Mouse (Mus musculus) liver, embryonic 15.5 days (tissue): Measurements from ENCODE around the gene Armcx1. TPM values are rescaled to one million over a fixed set of nuclear protein-coding genes. Genes with fewer than 3 reads are reported as not detected.

ENCODE experiments used
- ATAC-seq: fragments of 200-750 bp; cut with Nextera tagmentation; 2 replicates; pipeline ENCODE4 v1.8.0; 2017; ENCODE audit warnings: moderate number of reproducible peaks, mild to moderate bottlenecking, moderate library complexity; ENCODE audit not compliant: insufficient read depth
- H3K27ac ChIP-seq: fragments of 300-500 bp; sonication (generic); replicated peaks from 2 replicates; pipeline ENCODE4 v1.5.1; 2015; ENCODE audit warnings: mild to moderate bottlenecking, inconsistent platforms
- H3K27me3 ChIP-seq: fragments of 300-500 bp; sonication (generic); 2 replicates; pipeline ENCODE4 v1.6.1; 2015; ENCODE audit warnings: mild to moderate bottlenecking, inconsistent platforms
- H3K36me3 ChIP-seq: fragments of 300-500 bp; sonication (generic); replicated peaks from 2 replicates; pipeline ENCODE4 v1.6.1; 2015; ENCODE audit warnings: moderate library complexity, mild to moderate bottlenecking, inconsistent platforms
- H3K4me1 ChIP-seq: fragments of 300-500 bp; sonication (generic); replicated peaks from 2 replicates; pipeline ENCODE4 v1.6.1; 2015; ENCODE audit warnings: inconsistent platforms
- H3K4me2 ChIP-seq: fragments of 300-500 bp; sonication (generic); 2 replicates; pipeline ENCODE4 v1.6.1; 2015; ENCODE audit warnings: moderate library complexity, mild to moderate bottlenecking, inconsistent platforms
- H3K4me3 ChIP-seq: fragments of 300-500 bp; sonication (generic); replicated peaks from 2 replicates; pipeline ENCODE4 v1.5.1; 2015; ENCODE audit warnings: mild to moderate bottlenecking, inconsistent platforms
- H3K9ac ChIP-seq: fragments of 300-500 bp; sonication (generic); 2 replicates; pipeline ENCODE4 v1.6.1; 2015; ENCODE audit warnings: moderate library complexity, mild to moderate bottlenecking, inconsistent platforms
- H3K9me3 ChIP-seq: fragments of 300-500 bp; sonication (generic); replicated peaks from 2 replicates; pipeline ENCODE4 v1.6.1; 2016; ENCODE audit warnings: inconsistent platforms
- whole genome bisulfite sequencing: fragments of 180-500 bp; shearing (Covaris S2); methylation state at CpG from one replicate; pipeline ENCODE4 v1.1.7; 2015; ENCODE audit warnings: mixed read lengths; ENCODE audit not compliant: insufficient replicate concordance; 5-methylcytosine and 5-hydroxymethylcytosine counted together
- polyA plus RNA-seq: library from polyadenylated mRNA; unstranded; fragments of >200 nt; fragmentation: Nextera tagmentation; extraction: Ambion mirVana; gene quantifications from 2 replicates; pipeline ENCODE4 v1.2.1, GENCODE M21; 2015

Armcx1 gene
- polyA plus RNA-seq, result 4.9 and 5.7 TPM in 2 replicates

GRCm38 (mm10) chrX:134717752-134718308 is at the start of gene Armcx1:
Gene Armcx1, plus strand, starts transcription at chrX:134717963.
- 11% methylated on average over 16 of the region's 16 CpGs for WGBS
- Histone ChIP-seq H3K9ac (no peak within 1 kb of the TSS), H3K27ac (peak within 1 kb of the TSS; percentile 38; the same call in 1 of the 2 replicates), H3K4me1 (no peaks in the 10 kb centered on the region), H3K4me2 (peak within 1 kb of the TSS; percentile 74), H3K4me3 (peak within 1 kb of the TSS; percentile 55), H3K36me3 (no peaks in the 10 kb centered on the region), H3K9me3 (no peaks in the 10 kb centered on the region), H3K27me3 (no peaks in the 10 kb centered on the region; the same call in 1 of the 2 replicates)
- peak; percentile 68 for ATAC-seq

- Histone ChIP-seq H3K9me3 (no peaks in the 10 kb centered on the region), H3K27me3 (no peaks in the 10 kb centered on the region), H3K36me3 (no peaks in the 10 kb centered on the region), H3K4me3 (no peak overlapping the region), H3K4me1 (no peaks in the 10 kb centered on the region), H3K4me2 (no peak overlapping the region), H3K27ac (no peak overlapping the region), H3K9ac (no peak overlapping the region)
- ATAC-seq, result no peak
- 52% methylated on average over 5 of the region's 5 CpGs for WGBS
These were observed 42.7 kb upstream of the Armcx1 start for GRCm38 (mm10) chrX:134675022-134675421.

GRCm38 (mm10) chrX:134675959-134676358 is 41.8 kb upstream of the Armcx1 start:
- Histone ChIP-seq H3K9ac (no peak overlapping the region), H3K36me3 (no peaks in the 10 kb centered on the region), H3K4me2 (no peak overlapping the region), H3K4me3 (no peak overlapping the region), H3K27ac (no peak overlapping the region), H3K4me1 (no peaks in the 10 kb centered on the region), H3K27me3 (no peaks in the 10 kb centered on the region), H3K9me3 (no peaks in the 10 kb centered on the region)
- no peak for ATAC-seq
- 83% methylated on average over 1 of the region's 1 CpGs for WGBS

- Histone ChIP-seq H3K27ac (no peak overlapping the region), H3K4me3 (no peak overlapping the region), H3K4me2 (no peak overlapping the region)
These were observed 32.8 kb upstream of the Armcx1 start for GRCm38 (mm10) chrX:134684936-134685335.

GRCm38 (mm10) chrX:134686267-134686666 is 31.5 kb upstream of the Armcx1 start, which contains the start of gene Armcx4:
Gene Armcx4, plus strand, starts transcription at chrX:134686519.
- Histone ChIP-seq H3K27me3 (peaks cover 19% of the 10 kb centered on the region), H3K27ac (no peak within 1 kb of the TSS), H3K4me1 (no peaks in the 10 kb centered on the region), H3K4me2 (peak within 1 kb of the TSS; percentile 56), H3K9ac (no peak within 1 kb of the TSS), H3K36me3 (no peaks in the 10 kb centered on the region), H3K9me3 (no peaks in the 10 kb centered on the region), H3K4me3 (peak within 1 kb of the TSS; percentile 34)
- peak; percentile 40 for ATAC-seq
- 14% methylated on average over 33 of the region's 33 CpGs for WGBS

More at GRCm38 (mm10) chrX:134684936-134685335, 32.8 kb upstream of the Armcx1 start:
- no peak for ATAC-seq
- peaks cover 19% of the 10 kb centered on the region for H3K27me3 ChIP-seq
- no peaks in the 10 kb centered on the region for H3K4me1 ChIP-seq
- H3K9me3 ChIP-seq, result no peaks in the 10 kb centered on the region
- H3K36me3 ChIP-seq, result no peaks in the 10 kb centered on the region
- no peak overlapping the region for H3K9ac ChIP-seq
- 40% methylated on average over 5 of the region's 5 CpGs for WGBS

- no peaks in the 10 kb centered on the region for H3K9me3 ChIP-seq
- no peaks in the 10 kb centered on the region for H3K4me1 ChIP-seq
- WGBS, result 17% methylated on average over 15 of the region's 16 CpGs
- peaks cover 19% of the 10 kb centered on the region for H3K27me3 ChIP-seq
- H3K27ac ChIP-seq, result no peak overlapping the region
- H3K9ac ChIP-seq, result no peak overlapping the region
- no peaks in the 10 kb centered on the region for H3K36me3 ChIP-seq
- peak overlapping the region; percentile 56 for H3K4me2 ChIP-seq
- peak overlapping the region; percentile 34 for H3K4me3 ChIP-seq
- no peak for ATAC-seq
These were observed 31.0 kb upstream of the Armcx1 start for GRCm38 (mm10) chrX:134686739-134687171.

- Histone ChIP-seq H3K4me1 (no peaks in the 10 kb centered on the region), H3K9me3 (no peaks in the 10 kb centered on the region), H3K4me3 (no peak overlapping the region), H3K36me3 (no peaks in the 10 kb centered on the region), H3K27ac (no peak overlapping the region), H3K4me2 (no peak overlapping the region), H3K27me3 (peaks cover 19% of the 10 kb centered on the region), H3K9ac (no peak overlapping the region)
- ATAC-seq, result no peak
- 48% methylated on average over 2 of the region's 2 CpGs for WGBS
These were observed 28.1 kb upstream of the Armcx1 start for GRCm38 (mm10) chrX:134689676-134690075.

GRCm38 (mm10) chrX:134690871-134691539 is 26.8 kb upstream of the Armcx1 start:
- no peaks in the 10 kb centered on the region for H3K4me1 ChIP-seq
- peaks cover 11% of the 10 kb centered on the region for H3K27me3 ChIP-seq
- H3K9me3 ChIP-seq, result no peaks in the 10 kb centered on the region
- H3K4me2 ChIP-seq, result no peak overlapping the region
- H3K36me3 ChIP-seq, result no peaks in the 10 kb centered on the region
- 56% methylated on average over 10 of the region's 10 CpGs for WGBS
- H3K27ac ChIP-seq, result no peak overlapping the region
- ATAC-seq, result no peak
- H3K9ac ChIP-seq, result no peak overlapping the region
- H3K4me3 ChIP-seq, result no peak overlapping the region

GRCm38 (mm10) chrX:134691540-134691935 is 26.2 kb upstream of the Armcx1 start:
- Histone ChIP-seq H3K9ac (no peak overlapping the region), H3K27me3 (peaks cover 6% of the 10 kb centered on the region), H3K4me2 (no peak overlapping the region), H3K36me3 (no peaks in the 10 kb centered on the region), H3K4me3 (no peak overlapping the region), H3K4me1 (no peaks in the 10 kb centered on the region), H3K9me3 (no peaks in the 10 kb centered on the region), H3K27ac (no peak overlapping the region)
- 58% methylated on average over 2 of the region's 2 CpGs for WGBS
- ATAC-seq, result no peak

GRCm38 (mm10) chrX:134716863-134717262 is 900 bp upstream of the Armcx1 start:
- Histone ChIP-seq H3K27ac (no peak overlapping the region), H3K4me1 (no peaks in the 10 kb centered on the region), H3K4me3 (no peak overlapping the region), H3K36me3 (no peaks in the 10 kb centered on the region), H3K27me3 (no peaks in the 10 kb centered on the region; the same call in 1 of the 2 replicates), H3K9me3 (no peaks in the 10 kb centered on the region), H3K9ac (no peak overlapping the region), H3K4me2 (no peak overlapping the region)
- no peak for ATAC-seq
- 46% methylated on average over 3 of the region's 3 CpGs for WGBS

GRCm38 (mm10) chrX:134718524-134718923 is 761 bp downstream of the Armcx1 start:
- WGBS, result 17% methylated on average over 14 of the region's 14 CpGs
- H3K4me2 ChIP-seq, result peak overlapping the region; percentile 74
- H3K9me3 ChIP-seq, result no peaks in the 10 kb centered on the region
- no peaks in the 10 kb centered on the region for H3K4me1 ChIP-seq
- no peaks in the 10 kb centered on the region for H3K36me3 ChIP-seq
- H3K27me3 ChIP-seq, result no peaks in the 10 kb centered on the region; the same call in 1 of the 2 replicates
- ATAC-seq, result peak; percentile 47; the same call in 1 of the 2 replicates
- no peak overlapping the region for H3K9ac ChIP-seq
- peak overlapping the region; percentile 55 for H3K4me3 ChIP-seq
- no peak overlapping the region for H3K27ac ChIP-seq
